Mouse (Mus musculus): ENCODE data around the gene Dlgap1.
A peak's percentile ranks its signal among the peaks of the same experiment; 100 is the strongest.

Gene Dlgap1

DNA sequence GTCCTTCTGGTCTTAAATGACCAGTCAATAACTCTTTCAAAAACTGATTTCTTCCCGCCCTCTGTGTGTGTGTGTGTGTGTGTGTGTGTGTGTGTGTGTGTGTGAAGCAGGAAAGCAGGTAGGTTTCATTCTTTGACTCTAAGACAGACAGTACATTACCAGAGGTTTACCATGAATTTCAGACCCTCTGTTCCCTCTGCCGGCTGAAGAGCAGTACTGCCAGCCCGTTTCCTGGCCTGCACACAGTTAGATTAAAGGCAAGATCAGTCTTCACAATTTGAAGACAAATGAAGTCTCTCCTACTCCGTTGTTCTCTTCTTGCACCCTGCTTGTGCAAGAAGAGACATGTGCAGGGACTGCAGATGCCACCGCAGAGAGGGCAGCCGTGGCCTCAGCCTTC lies 373.0 kb downstream of the Dlgap1 start:
- no peak for DNase-seq (ENCODE audit: low read depth)

DNA sequence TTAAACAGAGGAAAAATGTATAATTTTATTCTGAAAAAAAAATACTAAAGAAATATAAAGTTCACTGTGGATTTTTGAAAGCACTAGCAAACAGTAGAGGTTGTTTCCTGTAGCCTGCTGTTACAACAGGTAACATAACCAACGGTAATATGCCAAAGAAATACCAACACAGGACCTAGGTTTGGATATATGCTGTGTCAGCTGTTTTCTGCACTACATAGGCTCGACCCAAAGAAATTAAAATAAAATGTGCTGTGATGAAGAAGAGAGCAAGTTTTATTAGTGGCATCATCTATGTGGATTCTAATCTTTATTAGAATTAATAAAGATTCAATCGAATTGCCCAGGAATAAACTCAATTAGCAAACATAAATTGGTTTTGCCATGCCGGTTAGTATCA lies 378.5 kb downstream of the Dlgap1 start:
- no peak for DNase-seq (ENCODE audit: low read depth)

DNA sequence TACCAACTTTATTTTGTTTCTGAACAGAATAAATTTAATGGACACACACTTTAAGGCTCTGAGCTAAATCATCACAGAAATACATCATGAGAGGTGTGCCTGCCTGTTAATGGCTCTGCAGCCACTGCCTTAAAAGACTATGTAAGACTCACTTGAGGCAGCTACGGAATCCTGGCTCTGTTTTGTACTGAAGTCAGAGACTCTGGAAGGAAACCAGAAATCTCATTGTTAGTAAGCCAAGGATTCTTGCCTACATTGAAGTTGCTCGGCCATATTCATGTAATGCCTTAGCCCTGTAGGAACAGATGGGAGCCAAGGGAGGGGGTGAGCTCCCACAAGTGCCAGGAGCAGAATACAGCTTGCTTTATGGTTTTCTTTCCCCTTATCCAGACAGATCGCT lies 394.7 kb downstream of the Dlgap1 start:
- no peak for DNase-seq (ENCODE audit: low read depth)

DNA sequence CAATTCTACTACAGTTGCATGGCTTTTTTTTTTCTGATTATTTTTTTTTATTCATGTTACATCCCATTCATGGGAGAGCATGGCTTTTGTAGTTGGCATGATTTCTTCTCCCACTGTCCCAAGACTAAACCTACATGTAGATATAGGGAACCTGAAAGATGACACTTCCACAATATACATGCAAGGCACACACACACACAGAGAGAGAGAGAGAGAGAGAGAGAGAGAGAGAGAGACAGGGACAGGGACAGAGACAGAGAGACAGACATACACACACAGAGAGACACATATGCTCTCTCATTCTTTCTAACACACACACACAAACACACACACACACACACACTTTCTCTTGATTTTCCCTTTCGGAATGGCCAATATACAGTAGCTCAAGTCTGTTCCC lies 395.1 kb downstream of the Dlgap1 start:
- DNase-seq (ENCODE audit: low read depth), result no peak

DNA sequence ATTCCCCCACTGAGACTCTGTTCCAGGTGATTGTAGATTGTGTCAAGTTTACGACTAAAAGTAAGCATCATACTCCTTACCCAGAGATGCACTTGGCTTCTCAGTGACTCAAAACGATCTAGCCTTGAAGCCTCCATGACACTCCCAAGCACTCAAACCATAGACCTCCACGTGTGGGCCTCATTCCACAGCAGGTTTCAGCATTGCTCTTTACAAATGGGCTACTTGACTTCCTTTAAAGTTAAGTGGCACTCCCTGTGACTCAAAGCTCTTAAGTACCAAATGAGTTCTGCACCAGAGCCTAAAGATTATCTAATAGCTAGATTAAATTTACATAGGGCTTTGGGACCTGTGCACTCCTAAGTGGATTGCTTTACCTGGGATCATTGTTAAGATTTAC lies 400.3 kb downstream of the Dlgap1 start:
- no peak for DNase-seq (ENCODE audit: low read depth)

DNA sequence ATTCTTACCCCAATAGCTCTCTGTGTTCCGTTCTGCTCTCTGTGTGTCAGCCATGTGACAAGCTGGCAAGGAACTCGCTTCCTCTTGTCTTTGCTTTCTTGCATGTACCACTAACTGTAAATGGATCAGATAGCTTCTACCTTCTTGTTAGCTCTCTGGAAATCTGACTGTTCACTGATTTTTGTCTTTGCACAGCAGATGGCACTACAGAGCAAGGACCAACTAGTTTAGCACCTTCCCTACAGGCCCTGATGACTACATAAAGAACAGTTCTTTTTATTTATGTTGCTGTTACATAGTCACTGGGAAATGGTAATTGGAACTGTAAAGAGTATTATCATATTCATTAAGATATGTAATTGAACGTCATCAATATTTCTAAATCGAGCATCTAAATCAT lies 408.1 kb downstream of the Dlgap1 start:
- no peak for DNase-seq (ENCODE audit: low read depth)

DNA sequence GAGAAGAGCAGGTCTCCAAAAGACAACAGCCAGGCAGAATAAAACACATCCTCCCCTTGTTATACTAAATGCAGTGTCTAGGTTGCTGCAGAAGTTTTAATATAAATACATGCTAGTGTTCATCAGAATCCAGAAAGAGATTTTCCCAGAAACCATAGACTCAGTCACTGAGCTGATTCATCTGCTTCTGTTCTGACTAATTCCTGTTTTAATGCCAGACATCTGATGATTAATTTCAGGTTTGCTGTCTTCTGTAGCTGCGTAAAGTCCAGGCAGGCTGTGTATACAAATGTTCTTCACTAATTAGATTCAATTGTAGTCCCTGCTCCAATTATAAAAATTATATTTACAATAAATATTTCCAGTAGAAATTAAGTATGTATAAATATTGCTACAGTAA lies 419.6 kb downstream of the Dlgap1 start:
- no peak for DNase-seq (ENCODE audit: low read depth)

DNA sequence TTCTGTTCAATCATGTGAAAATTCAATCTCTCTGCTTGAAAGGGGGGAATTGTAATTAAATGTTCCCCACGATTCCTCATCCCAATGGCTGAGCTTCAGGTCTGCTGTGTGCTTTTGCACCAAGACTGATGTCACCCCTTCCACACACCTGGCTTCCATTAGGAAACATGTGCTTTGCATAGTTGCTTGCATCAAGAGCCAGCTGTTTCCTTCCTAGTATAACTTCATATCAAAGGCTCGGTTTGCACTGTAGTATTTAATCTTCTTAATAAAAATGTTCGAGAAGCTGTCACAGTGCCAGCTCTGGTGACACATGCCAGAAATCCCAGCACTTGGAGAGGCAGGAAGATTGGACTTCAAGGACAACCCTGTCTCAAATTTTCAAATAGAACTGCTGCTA lies 428.3 kb downstream of the Dlgap1 start:
- DNase-seq (ENCODE audit: low read depth), result no peak

DNA sequence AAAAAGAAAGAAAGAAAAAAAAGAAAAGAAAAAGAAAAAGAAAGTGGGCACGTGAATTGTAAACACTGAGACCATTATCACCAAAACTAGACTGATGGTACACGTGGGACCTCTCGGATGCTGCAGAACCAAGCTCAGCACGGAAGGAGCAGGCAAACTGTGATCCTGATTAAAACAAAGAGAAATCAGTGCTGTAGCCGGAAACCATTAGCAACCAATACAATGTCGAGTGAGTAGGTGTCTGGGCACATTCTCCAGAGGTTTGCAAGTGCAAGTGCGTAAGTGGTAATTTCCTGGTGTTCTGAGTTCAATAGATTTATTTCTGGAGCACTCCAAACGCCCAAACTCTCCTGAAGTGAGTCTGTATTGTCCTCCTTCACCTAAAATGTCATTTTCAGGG lies 428.8 kb downstream of the Dlgap1 start:
- no peak for DNase-seq (ENCODE audit: low read depth)

DNA sequence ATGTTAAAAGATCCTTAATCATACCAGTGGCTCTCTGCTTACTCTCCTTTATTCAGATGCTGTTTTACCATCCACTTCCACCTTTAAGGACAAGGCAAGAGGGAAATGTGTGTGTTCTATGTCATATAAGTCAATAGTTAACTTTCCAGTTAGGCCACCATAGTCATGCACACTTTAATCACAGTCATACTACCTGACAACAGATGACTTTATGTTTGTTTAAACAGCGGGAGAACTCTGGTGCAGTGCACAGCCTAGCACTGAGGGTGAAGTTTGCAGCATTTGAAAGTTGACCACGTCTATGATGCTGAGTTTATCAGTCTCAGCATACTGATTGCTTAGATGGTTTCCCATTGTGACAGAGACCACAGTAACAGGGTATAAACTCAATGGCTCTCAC lies 433.0 kb downstream of the Dlgap1 start:
- no peak for DNase-seq (ENCODE audit: low read depth)

DNA sequence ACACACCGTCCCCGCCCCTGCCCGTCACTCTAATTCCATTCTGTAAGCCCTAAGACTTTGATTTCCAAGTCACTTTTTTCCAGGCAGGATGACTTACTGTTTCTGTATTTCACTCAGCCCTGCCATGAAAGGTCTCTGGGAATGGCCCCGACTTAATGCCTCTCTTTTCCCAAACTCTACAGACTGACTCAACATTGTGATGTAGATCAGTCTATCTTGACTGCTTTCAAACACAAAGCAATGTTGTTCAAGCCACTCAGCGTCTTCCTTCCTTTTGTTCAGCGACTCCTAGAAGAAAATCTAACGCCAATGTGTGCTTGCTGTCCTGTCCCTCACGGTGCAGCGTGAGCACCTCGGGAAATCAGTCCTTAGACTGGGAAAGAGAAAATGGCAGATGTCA lies 434.9 kb downstream of the Dlgap1 start:
- no peak for DNase-seq (ENCODE audit: low read depth)

DNA sequence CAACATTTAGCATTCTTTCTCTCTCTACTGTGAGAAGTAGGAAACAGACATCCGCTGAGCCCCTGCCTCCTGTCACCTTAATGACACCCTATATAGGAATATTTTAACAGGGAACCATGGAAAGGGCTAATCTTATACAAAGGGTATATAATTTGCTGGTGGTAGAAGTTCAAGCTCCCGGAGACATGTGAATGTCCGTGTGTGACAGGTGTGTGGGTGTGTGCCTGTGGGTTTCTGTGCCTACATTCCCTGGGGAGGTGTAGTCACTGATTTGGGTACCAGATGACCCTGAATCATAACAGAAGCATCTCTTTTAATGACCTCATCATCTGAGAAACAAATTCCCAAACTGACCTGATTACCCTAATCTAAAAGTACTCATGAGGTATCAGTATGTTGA lies 445.3 kb downstream of the Dlgap1 start:
- no peak for DNase-seq (ENCODE audit: low read depth)

DNA sequence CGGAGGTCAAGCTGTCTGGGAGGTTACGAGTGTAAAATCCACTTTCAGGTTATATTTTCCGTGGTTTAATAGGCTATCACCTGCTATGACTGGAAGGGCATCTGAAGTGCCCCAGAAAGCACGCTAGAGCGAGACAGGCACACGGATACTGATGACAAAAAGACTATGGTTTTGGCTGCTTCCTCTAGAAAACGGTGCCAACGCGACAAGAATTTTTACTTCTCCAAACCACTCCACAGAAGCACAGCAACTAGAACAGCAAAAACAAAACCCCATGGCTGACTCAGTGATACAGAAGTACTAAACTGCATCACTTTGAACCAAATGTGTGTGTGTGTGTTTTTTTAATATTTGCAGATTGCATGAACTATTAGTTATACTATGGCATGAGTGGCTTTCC lies 459.0 kb downstream of the Dlgap1 start:
- no peak for DNase-seq (ENCODE audit: low read depth)

DNA sequence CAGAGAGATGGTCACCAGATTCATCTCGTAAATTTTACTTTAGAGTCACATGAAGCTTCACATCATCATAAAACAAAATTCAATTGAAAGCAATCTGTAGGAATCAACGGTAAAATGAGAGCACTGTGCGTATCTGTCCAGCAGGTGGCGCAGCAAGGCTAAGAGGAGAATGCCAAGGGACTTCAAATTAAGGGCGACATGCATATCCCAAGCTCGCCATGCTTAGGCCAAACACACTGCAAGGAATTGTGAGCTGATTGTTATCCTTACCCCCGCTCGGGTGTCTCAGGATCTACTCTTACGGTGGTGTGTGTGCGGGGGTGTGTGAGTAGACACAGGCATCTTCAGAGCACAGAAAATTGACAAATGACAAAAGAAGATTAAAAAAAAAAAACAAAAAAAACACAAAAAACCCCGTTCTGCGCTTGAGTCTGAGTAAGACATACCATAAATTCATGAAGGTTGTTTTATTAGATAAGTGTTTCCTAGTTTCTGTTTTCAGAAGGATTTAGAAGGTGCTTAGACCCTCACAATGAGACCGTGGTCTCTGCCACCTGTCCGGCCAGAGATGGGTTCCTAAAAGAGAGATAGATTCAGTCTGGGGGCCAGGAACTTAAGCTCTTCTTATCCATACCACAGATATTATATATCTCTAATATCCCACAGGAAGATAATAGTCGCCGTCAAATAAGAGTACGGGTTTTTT lies 461.0 kb downstream of the Dlgap1 start:
- DNase-seq (ENCODE audit: low read depth), result peak; percentile 41

DNA sequence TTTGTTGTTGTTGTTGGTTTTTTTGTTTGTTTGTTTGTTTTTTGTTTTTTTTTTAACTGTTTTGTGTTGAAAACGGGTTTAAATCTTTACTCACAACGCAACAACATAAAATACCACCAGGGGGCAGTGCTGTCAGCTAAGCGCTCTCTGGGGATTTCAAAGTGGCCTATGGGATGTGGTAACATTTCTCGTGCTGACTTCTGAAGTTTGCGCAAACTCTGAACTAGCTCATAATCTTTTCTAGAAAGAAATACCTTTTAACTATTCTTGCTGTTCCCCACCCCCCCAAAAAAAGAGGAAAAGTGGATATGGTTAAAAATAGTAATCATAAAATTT lies 461.5 kb downstream of the Dlgap1 start:
- peak; percentile 21 for DNase-seq (ENCODE audit: low read depth)

DNA sequence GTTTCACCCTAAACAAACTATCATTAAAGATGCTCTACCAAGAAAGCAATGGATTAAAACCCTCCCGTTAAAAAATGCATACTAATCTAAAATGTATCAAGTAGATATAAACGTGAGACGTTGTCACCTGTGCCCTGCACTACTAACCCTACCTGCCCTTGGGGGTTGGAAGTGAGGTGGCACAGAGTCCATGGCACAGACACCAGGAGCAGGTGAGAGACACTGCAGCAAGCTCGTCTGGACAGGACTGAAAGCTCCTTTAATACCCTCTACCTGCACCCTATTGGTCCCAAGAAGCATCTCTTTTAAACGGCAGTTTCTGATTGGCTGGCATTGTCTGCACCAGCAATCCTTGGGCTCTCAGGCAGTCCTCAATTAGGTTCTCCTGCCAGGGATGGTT lies 464.0 kb downstream of the Dlgap1 start:
- no peak for DNase-seq (ENCODE audit: low read depth)

DNA sequence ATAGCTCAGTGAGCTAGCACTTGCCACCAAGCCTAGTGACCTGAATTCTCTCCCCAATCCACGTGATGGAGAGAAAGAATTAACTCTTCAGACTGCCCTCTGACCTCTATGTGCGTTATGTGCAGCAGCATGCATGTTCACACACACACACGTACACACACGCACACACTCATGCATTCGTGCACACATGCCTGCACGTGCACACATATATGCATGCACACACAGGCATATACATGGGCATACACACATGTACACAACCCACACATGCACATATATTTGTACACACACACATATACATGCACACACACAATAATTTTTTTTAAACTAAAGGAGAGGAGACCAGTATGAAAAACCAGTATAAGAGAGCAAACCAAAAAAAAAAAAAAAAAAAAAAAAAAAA lies 465.7 kb downstream of the Dlgap1 start:
- no peak for DNase-seq (ENCODE audit: low read depth)

DNA sequence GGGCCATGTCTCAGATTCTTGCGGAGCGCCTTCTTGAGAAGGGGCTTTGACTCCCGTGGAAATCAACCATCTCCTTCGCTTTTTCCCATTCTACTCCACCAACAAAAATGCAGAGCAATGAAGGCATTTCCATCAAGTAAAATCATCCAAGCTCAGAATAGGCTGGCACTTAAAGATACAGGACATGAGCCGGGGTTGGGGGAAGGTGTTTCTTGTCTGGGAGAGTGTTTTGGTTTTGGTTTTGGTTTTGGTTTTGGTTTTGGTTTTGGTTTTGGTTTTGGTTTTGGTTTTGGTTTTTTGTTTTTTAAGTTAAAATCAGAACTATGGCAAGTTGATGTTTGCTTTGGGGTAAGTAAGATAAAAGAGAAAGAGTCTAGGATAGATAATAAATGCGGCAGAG lies 466.7 kb downstream of the Dlgap1 start:
- peak; percentile 4 for DNase-seq (ENCODE audit: low read depth)

DNA sequence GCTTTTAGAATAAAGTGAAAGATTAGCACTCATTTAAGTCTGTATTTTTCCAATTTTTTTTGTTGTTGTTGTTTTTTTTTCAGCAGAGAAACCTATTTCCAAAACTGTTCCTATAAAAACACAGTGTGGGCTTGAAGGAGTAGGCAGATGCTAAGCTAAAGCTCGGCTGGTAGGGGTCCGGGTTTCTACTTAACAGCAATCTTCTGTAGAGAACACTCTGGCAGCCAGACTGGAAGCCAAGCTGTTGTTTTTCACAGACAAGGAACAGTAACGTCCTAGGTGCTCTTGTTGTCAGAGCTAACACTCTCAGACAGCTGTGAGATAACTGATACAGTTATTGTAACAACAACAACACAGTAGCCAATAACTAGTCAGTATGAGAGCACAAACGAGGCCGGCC lies 468.4 kb downstream of the Dlgap1 start:
- DNase-seq (ENCODE audit: low read depth), result no peak

DNA sequence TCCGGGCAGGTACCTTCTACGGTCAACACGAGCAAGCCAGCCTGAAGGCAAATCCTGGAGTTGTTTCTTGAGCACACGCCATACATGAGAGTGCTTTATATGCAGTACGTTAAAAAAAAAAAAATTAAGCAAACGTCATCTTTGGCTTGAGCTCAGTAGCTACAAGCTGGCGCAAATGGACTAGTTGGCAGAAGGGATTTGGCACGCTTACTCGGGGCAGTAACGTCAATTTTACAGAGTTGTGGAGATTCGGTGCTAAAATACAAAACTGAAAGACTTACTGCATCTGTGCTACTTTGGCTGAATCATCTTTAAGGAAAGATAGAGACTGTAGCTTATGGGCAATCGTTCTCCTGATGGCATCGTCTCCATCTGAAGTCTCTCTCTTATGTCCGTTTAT lies 474.1 kb downstream of the Dlgap1 start:
- DNase-seq (ENCODE audit: low read depth), result no peak

DNA sequence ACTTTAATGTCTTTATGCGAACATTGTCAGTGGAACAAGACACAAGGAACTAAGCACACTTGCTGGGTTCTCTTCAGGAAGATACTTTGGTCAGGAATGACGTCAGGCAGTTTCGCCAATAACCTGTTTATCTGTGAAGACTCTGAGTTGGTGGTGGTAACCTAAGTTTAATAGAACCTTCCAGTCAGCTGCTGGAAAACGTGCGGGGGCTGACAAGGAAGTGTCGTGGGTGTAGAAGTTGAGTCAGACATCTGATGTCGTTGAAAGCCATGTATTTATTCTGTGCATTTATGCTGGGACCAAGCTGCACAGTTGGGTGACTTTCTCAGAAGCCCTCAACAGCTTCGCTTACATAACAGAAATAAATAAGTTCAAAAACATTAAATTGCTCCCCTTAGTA lies 477.6 kb downstream of the Dlgap1 start:
- DNase-seq (ENCODE audit: low read depth), result no peak

DNA sequence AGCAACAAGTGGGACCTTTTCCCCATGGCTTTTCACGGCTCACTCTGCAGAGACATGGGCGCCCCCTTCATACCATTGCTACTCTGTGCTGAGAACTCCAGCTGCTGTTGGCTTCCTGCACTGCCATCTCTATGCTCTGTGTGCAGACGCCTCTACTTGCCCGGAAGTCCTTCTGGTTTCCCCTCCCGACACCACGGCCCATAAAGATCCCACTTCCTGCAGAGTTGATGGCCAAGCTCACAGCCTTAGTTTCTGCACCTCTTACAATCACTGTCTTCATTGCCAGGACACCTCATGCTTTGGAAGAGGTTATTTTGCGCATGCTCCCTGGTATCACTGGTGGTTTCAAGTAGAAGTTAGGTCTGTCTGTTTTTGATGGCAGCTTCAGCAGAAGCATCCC lies 486.2 kb downstream of the Dlgap1 start:
- DNase-seq (ENCODE audit: low read depth), result no peak

DNA sequence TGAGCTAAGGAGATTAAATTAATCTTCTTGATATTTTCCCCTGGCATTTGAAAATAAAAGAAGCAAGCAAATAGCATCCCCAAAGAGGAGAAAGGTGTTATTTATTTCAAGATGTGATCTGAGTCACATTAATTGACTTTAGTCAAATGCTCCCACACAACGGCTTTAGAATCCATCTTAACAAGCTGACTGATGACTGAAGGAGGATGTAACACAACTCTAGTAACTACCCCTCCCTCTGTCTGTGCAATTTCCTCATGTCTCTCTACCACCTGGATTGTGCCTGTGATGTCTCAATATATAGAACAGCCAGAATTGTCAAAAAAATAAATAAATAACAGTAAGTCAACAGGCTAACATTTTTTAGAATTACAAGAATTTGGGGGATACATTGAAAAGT lies 488.2 kb downstream of the Dlgap1 start:
- DNase-seq (ENCODE audit: low read depth), result no peak

DNA sequence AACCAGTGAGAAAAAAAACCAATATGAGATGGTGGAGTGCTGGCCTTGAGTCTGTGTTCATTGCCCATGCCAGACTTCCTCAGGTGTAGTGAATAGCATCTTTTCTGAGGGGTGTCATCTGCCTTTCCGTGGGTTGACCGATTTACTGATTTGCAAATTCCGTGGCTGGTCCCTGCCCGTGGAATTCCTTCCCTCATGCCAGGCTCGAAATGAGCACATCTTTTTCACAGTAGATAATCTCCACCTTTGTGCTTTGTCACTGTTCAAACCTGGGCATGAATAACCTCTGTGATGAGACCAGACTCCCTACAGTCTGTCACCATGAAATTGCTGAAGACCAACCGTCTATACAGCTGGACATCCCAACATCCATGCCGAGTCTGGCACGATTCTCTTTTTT lies 493.4 kb downstream of the Dlgap1 start:
- DNase-seq (ENCODE audit: low read depth), result no peak

Measured in induced T-regulatory cell, adult 2 months (primary cell).